Mouse (Mus musculus) left cerebral cortex, adult 18-20 months (tissue): ENCODE results near the gene Itgb2. TPM values are rescaled to one million over a fixed set of nuclear protein-coding genes. Genes with fewer than 3 reads are reported as not detected.

Experiments used
- total RNA-seq, 2 experiments: library from RNA; stranded (reverse); gene quantifications; 2 replicates each; pipeline ENCODE4 v1.2.3; 2021

Gene Itgb2
- total RNA-seq, 2 experiments from 2014 or later, result 3.6 to 3.8 TPM

Other genes with a start within 250 kb of the Itgb2 start
- gene Adarb1, start 112.0 kb upstream of the Itgb2 start, total RNA-seq, result 100 to 1,000 TPM; 121 to 144 TPM
- gene Fam207a, start 14.5 kb upstream of the Itgb2 start, total RNA-seq, result 10 to 100 TPM; 34.7 to 35.8 TPM
- gene Pttg1ip, start 51.5 kb downstream of the Itgb2 start, total RNA-seq, result 10 to 100 TPM; 67.0 to 72.0 TPM
- gene Sumo3, start 75.8 kb downstream of the Itgb2 start, total RNA-seq, result 100 to 1,000 TPM; 165 to 172 TPM
- 10 to 100 TPM; 12.9 to 13.0 TPM for gene Gm49325, start 75.9 kb downstream of the Itgb2 start, total RNA-seq
- gene Ube2g2, start 92.0 kb downstream of the Itgb2 start, total RNA-seq, result 10 to 100 TPM; 46.1 to 53.8 TPM
- under 1 TPM; 0.14 to 0.19 TPM for gene Tspear, start 156.3 kb downstream of the Itgb2 start, total RNA-seq
- gene Gm19402, start 160.5 kb downstream of the Itgb2 start, total RNA-seq, result not detected
- not detected for gene Gm9508, start 167.0 kb downstream of the Itgb2 start, total RNA-seq
- gene Gm10272, start 176.4 kb downstream of the Itgb2 start, total RNA-seq, result not detected
- not detected for gene Gm10024, start 181.2 kb downstream of the Itgb2 start, total RNA-seq
- gene Gm10142, start 185.6 kb downstream of the Itgb2 start, total RNA-seq, result not detected
- gene Krtap12-1, start 190.3 kb downstream of the Itgb2 start, total RNA-seq, result not detected
- not detected for gene Gm10100, start 196.2 kb downstream of the Itgb2 start, total RNA-seq
- gene Gm18596, start 212.4 kb downstream of the Itgb2 start, total RNA-seq, result not detected
- not detected for gene Gm9736, start 221.1 kb downstream of the Itgb2 start, total RNA-seq
- not detected for gene Gm3233, start 229.4 kb downstream of the Itgb2 start, total RNA-seq
- not detected for gene Gm3238, start 241.1 kb downstream of the Itgb2 start, total RNA-seq
- gene Gm7138, start 246.7 kb downstream of the Itgb2 start, total RNA-seq, result not detected